Mouse (Mus musculus): ENCODE measurements at regions not wholly inside any gene's neighbourhood (a gene's known extent, or its start where the extent isn't known, plus 50 kb on each side); places are given as distances from the start of the nearest gene placed in this dataset.

DNA sequence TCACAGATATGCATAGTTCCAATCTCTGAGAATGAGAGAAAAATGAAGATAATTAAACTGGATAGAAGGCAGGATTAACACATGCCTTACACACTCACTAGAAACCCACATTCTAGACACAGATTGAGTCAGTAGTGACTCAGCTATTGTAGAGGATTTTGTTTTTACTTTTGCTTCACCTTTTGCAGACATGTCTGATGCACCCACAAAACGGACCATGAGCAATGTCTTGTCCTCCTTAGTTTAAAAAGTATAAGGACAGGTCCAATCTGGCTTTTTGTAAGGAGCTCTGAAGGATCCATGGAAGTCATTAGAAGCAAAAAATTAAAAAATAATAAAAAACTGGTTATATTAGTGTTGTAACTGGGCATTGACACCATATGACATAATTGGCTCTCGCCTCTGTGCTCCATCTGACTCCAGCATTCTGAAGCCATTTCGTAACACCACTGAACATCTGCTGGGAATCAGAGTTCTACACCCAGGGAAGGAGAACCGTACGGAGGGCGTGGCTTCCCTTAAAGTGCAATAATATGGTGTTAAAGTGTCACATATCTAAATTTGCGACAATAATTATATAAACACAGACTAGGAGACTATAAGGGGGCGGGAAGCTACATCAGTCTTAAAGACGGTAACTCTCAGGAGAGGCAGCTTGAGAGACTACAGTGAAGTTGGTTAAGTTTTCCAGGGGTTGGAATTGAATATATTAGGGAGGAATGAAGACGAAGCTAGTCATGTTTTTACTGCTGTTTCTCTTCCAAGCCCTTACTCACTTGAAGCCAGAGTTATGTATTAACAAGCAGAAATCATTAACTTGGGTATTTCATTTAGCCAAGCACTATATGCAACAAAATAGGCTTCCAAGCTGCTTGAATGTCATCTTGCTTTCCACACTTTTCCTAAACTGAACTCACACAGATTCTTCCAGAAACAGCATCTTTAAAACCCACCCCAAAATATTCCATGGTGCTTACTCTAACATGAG, 558.0 kb downstream of the Ebf1 start:
- no peak for DNase-seq

GRCm38 (mm10) chr11:45176971-45177370, 559.9 kb downstream of the Ebf1 start:
- no peak for DNase-seq

- no peak for DNase-seq
These were observed 560.9 kb downstream of the Ebf1 start for GRCm38 (mm10) chr11:45178036-45178435.

DNA sequence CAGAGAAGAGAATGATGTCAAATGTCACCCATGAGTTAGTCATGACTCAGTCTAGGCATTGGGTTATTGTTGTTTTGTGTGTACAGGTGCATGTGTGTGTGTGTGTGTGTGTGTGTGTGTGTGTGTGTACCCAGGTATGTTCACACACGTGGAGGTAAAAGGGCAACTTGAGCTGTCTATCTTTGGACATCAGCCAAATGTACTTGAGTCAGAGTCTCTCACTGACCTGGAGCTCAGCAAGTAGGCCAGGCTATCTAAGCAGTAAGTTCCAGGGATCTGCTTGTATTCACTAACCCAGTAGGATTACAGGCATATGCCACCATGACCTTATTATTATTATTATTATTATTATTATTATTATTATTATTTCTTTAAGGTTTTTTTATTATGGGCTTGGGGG, 561.9 kb downstream of the Ebf1 start:
- DNase-seq: no peak

DNA sequence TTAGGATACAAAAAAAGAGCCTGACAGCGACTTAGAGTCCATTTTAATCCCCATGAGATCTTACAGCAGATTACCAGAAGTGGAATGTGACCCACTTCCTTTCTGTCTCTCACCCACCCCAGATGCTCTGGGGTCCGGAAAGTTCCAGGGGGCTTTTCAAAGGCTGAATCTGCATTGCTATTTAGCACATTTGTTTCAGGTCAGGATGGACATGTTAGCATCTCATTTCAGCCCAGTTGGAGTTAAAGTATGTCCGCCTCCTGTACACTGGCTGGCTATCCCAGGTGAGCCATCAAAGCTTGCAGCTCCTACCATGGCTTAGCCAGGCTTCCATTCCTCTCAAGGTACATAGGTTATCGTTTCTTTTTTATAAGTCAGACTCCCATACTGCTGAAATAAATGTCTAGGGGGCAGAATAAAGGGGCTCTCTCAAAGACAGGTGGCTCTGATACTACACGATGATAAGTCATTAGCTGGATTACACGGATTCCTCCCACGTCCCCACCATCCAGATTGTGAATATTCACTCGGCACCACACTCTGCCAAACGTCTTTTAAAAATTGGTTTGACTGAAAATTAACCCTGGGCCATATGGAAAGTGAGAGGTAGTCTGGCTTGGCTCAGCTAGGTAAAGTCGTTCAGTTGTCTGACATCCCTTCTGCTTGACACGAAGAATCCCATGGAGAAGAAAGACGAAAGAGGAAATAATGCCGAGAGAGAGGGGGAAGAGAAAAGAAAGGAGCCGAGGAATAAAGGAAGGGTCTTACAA, 573.7 kb downstream of the Ebf1 start:
- no peak for DNase-seq

GRCm38 (mm10) chr11:45191392-45192189, 574.5 kb downstream of the Ebf1 start:
- DNase-seq: no peak

DNA sequence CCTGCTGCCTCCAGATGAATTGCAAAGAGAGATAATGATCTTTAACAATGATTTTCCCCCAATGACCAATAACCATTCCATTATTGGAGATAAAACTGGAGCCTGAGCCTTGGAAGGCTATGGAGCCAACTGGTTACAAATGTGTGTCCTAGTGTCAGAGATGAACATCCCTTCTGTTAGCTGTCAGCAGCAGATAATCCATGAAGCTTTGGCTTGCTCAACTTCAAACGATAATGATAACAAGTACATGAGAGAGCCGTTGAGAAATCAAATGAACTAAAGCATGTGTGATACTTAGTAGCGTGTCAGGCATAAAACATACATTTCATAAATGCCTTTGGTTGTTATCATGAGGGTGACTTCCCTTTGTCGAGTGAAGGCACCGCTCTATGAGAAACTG, 576.2 kb downstream of the Ebf1 start:
- no peak for DNase-seq

DNA sequence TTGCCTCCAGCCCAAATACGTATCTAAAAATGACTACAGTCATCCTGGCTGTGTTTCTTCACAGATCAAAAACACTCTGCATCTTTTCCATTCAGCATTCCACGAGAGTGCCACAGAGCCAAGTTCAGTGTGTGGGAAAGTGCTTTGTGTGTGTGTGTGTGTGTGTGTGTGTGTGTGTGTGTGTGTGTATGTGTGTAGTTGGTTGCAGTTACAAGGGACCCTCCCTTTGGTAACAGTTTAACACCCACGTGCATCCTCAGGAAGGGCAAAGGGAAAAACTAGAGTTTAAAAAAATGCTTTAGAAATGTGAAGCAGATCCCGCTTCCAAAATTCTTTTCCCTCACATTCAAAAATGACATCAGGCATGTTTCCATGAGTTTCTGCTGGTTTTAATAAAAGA, 582.4 kb downstream of the Ebf1 start:
- DNase-seq: no peak

GRCm38 (mm10) chr11:45200714-45201405, 583.7 kb downstream of the Ebf1 start:
- no peak for DNase-seq

DNA sequence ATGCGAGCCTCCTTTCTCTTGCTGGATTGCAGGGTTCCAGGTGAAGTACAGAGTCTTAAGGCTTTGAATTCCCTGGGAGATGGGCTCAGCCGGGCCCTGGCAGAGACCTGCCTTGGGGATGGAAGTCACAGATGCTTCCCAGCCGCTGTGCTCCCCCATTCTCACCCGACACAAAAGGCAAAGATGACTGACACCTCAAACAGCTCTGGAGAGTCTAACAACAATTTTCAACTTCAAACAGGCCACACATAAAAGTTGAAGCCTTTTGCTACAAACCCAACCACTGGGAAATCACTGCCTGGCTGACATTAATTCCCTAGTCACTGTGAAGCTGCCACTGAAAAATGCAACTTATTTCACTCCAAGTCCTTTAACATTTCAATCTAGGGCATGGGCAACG, 586.3 kb downstream of the Ebf1 start:
- no peak for DNase-seq

DNA sequence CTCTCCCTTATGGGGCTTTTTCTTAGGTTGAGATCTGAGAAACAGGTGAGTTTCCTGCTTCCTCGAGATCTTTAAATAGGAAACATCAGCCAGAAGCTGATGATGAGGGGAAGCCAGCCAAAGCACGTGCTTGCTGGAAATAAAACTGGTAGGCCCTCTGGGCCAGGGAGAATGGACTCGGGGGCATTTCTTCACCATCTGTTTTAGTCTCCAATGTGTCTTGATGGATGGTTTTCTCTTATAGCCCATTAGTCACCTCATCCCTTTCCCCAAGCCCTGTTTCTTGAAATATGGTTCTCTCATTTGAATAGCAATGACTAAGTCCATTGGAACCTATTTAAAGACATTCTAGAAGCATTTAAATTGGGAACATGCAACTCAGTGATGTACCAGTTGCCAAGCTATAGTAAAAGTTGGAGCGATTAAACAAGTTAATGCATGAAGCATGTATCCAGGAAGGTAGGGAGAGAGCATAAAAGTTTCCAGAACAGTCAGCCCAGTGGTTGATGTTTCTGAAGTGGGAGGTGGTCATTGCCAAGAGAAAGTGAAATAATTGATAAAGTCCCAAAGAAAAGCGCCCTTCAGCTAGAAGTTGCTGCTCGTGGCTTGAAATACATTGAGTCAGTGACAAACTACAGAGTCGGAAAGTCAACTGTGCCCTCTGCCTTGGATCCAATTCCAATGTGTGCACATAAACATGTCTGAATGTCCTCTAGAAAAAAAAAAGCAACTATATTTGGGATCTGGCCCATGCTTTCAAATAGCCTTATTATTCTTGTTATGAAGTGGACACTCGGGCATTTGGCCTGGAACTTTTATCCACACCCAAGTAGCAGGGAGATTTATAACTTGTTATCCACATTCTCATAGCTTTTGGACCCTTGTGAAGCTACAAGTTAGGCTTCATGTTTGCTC, 589.8 kb downstream of the Ebf1 start:
- DNase-seq: no peak

- DNase-seq: no peak
These were observed 597.0 kb downstream of the Ebf1 start for GRCm38 (mm10) chr11:45214096-45214495.

- DNase-seq: no peak
These were observed 599.9 kb downstream of the Ebf1 start for GRCm38 (mm10) chr11:45216942-45217474.

GRCm38 (mm10) chr11:45219239-45219638, 602.1 kb downstream of the Ebf1 start:
- DNase-seq: no peak

- DNase-seq: no peak
These were observed 604.9 kb downstream of the Ebf1 start for GRCm38 (mm10) chr11:45222021-45222420.

GRCm38 (mm10) chr11:45235476-45236412, 616.1 kb upstream of the Clint1 start:
- DNase-seq: no peak

DNA sequence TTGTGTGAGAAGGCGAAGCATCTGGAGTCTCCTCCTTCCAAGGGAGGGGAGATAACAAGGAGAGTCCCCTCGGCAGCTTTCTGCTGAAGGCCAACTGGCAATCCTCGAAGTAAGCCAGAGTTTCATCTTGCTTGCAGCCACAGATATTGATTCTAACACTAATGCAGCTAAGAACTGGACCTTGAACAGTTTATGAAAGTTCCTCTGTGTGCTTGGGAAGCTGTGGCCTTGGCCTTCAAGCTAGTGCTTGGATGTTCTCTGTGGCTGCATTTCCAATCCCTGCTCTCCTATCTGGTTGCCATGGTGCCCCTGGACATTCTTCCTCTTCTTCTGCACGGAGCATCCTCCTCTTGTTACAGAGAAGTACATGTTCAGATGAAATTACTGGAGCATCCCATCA, 614.8 kb upstream of the Clint1 start:
- no peak for DNase-seq

DNA sequence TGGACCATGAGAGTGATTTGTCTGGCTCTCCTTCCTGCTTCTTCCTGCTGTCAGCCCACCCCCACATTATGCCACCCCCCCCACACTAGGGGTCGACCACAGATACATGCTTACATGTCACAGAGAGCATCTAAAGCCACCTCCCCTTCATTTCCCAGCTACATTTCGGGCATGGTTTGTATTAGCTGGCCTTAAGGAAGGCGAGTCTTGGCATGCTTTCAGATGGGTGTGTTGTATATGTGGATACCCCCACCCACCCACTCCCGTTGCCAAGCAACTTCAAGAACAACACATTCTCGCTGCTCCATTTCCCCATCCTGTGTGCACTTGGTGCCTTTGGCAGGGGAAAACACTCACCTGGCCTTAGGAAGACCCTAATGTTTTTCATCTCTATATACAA, 612.8 kb upstream of the Clint1 start:
- no peak for DNase-seq

- DNase-seq: no peak
These were observed 611.4 kb upstream of the Clint1 start for GRCm38 (mm10) chr11:45240419-45240818.

- DNase-seq: no peak
These were observed 610.2 kb upstream of the Clint1 start for GRCm38 (mm10) chr11:45241671-45242070.
